Mouse (Mus musculus): ENCODE results near the gene Klhl24. TPM values are rescaled to one million over a fixed set of nuclear protein-coding genes. Genes with fewer than 3 reads are reported as not detected.

Gene Klhl24
- total RNA-seq, 2 experiments from 2014 or later, result 41.3 to 53.6 TPM

DNA sequence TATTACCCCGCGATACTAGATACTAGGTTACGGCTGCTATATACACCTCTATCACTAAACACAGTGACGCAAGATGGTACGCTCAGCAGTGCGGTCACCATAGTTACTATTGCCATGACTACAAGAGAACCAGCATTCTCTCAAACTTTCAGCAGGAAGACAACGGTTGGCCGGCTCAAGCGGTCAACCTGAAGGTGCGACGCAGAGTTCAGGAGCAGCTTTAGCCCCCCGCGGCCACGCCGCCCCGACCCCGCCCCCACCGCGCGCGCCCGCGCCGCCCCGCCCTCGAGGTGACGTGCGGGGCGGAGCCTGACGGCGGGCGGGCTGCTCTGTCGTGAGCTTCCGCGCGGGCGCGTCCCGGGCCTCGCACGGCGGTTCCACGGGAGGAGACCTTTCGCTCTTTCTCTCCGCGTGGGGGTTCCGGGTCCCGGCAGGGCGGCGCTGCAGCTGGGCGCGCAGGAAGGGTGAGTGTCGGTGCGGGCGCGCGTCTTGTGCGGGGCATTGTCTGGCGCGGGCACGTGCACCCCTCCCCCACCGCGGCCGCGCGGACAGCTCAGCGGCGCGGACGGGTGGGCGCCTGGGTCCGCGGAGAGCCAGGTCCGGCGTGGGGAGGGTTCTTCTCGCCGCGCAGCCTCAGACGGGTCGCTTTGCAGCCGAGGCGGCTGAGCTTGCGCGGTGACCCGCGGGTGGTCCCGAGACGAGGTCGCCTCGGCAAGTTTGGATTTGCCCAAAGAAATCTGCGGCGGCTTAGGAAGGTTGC, 43.6 kb downstream of the Klhl24 start, which contains the start of gene Yeats2:
Gene Yeats2 (plus strand): TSS at position 292 of the 760 bp plus-strand sequence.
- ATAC-seq (replicated peaks; ENCODE audit: poor library complexity), result peak; percentile 79

DNA sequence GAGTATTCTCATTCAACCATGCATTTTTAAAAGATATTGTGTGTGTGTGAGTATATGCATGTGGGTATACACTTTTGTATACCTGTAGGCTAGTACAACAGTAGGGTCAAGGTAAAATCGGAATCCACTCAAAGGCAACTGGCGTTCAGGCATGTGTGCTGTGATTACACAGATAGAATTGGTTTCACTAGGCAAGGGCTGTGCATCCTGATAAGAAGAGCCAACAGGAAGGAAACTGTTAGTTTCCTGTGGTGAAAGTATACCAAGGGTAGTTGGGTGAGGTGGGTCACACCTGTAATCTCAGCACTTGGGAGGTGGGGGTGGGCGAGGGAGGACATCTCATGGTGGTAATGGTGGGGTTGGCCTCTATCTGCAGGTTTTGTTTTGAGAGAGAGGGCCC, 47.2 kb downstream of the Klhl24 start:
- no peak for ATAC-seq (replicated peaks; ENCODE audit: poor library complexity)

DNA sequence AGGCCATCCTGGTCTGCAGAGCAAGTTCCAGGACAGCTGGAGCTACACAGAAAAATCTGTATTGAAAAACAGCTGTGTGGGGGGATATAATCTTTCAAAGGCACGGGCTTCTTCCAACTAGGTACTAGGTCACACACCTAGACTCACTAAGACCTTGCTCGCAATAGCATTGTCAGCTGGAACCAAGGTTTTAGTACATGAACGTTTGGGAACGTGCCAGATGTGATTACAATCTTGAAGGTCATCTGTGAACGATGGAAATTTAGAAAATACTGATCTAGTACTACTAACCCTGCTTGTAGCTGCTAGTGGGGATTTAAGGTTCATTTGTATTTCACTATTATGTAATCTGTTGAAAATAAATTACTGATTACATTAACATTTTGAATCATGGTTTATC, 54.6 kb downstream of the Klhl24 start:
- no peak for ATAC-seq (replicated peaks; ENCODE audit: poor library complexity)

DNA sequence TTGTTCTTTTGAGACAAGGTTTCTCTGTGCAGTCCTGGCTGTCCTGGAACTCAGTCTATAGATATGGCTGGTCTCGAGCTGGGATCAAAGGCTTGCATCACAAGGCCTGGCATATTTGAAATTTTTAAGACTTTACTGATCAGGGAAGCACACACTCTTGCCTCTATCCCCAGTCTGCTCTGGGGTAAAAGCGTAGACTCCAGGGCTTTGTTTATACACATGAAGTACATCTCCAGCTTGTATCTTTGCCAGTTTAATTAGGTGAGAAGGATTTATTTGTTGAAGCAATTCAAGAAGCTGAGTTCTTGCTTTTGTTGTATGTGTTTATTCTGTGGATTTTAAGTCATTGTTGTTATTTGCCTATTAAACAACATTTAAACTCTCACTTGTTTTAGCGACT, 56.4 kb downstream of the Klhl24 start:
- no peak for ATAC-seq (replicated peaks; ENCODE audit: poor library complexity)

DNA sequence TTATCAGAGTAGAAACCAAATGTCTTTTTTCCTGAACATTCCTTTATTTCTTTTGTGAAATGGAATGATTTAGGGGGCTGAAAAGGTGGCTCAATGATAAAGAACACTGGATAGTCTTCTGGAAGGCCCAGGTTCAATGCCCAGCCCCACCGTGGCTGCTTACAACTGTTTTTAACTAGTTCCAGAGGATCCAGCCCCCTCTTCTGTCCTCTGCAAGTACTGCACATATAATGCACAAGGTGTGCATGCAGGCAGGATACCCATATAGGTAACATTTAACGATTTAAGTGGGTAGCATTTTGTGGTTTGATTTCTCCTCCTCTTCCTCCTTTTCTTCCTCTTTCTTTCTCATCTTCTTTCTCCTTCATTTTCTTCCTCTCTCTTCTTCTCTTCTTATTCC, 62.8 kb downstream of the Klhl24 start:
- peak; percentile 52; the same call in 1 of the 2 replicates for ATAC-seq (replicated peaks; ENCODE audit: poor library complexity)

DNA sequence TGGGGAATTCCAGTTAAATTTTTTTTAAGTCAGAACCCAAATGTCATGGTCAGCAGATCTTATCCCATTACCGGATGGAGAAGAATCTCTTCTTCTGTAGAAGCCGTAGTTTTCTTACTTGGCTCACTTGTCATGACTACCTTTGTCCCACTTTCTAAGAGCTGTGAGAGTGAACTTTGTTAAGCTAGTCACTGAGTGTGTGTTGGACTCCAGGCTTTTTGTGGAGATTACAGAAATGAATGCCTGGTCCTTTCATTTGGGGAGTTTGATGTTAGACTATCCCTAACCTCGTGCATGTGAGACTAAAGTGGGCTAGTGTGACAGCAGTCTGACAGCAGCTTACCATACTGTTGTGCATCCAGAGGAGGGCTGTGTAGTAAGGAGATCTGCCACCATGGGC, 71.7 kb downstream of the Klhl24 start:
- no peak for ATAC-seq (replicated peaks; ENCODE audit: poor library complexity)

DNA sequence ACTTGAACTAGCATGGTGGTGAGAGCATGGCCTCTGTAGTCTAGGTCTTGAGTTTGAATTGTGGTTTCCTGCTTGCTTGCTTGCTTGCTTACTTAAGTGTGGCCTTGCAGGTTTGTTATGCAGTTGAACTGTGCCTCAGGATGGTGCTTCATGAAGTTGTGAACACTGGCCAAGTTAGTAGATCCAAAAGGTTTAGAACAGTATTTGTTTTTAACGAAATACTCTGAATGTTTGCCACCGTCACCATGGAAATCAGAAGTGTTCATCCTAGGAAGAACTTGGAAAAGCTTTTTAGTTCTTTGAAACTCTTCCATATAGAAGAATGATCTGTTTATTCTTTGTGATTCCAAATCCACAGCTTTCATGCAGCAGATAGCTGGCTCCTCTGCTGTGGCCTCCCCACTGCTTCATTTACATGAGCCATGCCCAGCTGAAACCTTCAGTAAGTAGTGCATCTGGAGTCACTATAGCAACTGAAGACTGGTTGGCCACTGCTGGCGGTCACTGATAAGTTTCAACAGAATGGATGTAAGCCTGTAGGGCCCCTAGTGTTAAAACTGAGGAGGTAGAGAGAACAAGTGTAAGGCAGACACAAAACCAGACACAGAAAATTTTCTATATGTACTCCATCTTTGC, 72.2 kb downstream of the Klhl24 start:
- peak; percentile 98 for ATAC-seq (replicated peaks; ENCODE audit: poor library complexity)

Other genes with a start within 250 kb of the Klhl24 start
- 50.6 and 54.0 TPM in 2 replicates for gene Klhl6, start 114.5 kb upstream of the Klhl24 start, total RNA-seq (2015)
- gene Klhl6, start 114.5 kb upstream of the Klhl24 start, total RNA-seq (2017), result 73.9 and 75.5 TPM in 2 replicates
- 38.9 and 46.6 TPM in 2 replicates for gene Yeats2, start 43.5 kb downstream of the Klhl24 start, total RNA-seq (2015)
- 31.9 and 32.6 TPM in 2 replicates for gene Yeats2, start 43.5 kb downstream of the Klhl24 start, total RNA-seq (2017)
- gene Map6d1, start 143.8 kb downstream of the Klhl24 start, total RNA-seq (2015), result not detected in 2 replicates
- not detected in 2 replicates for gene Map6d1, start 143.8 kb downstream of the Klhl24 start, total RNA-seq (2017)
- 161 and 168 TPM in 2 replicates for gene Parl, start 204.8 kb downstream of the Klhl24 start, total RNA-seq (2015)
- 264 and 277 TPM in 2 replicates for gene Parl, start 204.8 kb downstream of the Klhl24 start, total RNA-seq (2017)
- gene Cyp2ab1, start 227.9 kb downstream of the Klhl24 start, total RNA-seq (2015), result 0.05 and 0.78 TPM in 2 replicates
- not detected in 2 replicates for gene Cyp2ab1, start 227.9 kb downstream of the Klhl24 start, total RNA-seq (2017)